Mouse (Mus musculus): Measurements from ENCODE around the gene 1700028K03Rik.

1700028K03Rik gene

DNA sequence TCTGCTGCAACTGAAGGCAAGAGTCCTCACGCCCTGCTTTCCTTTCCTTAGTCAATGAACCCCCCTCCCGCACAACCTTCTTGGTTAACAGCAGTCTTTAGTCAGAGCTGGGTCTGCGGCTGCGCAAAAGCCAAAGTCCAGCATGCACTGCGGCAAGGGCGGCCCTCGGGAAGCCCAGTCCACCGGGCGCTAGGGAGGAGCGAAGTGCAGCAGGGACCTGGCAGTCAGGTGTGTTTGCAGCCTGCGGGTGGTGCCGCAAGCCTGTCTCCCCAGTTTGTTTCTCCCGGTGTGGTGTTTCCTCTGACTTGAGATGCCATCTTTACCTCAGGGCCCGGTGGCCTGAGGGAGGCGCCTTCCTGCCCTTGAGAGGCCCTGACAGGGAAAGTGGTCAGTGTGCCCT is at the start of gene 1700028K03Rik:
TSS of gene 1700028K03Rik (plus strand) at position 129 of the 400 bp plus-strand sequence.
- no peak for DNase-seq (ENCODE audit: low read depth, low spot score)

DNA sequence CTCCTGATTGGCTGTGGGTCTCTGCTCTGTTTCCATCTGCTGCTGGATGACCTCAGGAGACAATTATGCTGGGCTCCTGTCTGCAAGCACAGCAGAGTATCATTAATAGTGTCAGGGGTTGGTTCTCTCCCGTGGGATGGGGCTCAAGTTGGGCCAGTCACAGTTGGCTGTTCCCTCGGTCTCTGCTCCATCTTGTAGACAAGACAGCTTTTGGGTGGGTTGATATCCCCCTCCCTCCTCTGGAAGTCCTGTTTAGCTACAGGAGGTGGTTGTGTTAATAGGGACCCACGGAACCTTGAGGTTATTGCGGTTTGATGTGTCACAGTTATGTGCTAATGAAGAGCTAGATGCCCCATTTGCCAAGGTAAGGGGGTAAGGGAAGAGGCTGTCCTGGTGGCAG is 45.5 kb upstream of the 1700028K03Rik start:
- DNase-seq (ENCODE audit: low read depth, low spot score): no peak

DNA sequence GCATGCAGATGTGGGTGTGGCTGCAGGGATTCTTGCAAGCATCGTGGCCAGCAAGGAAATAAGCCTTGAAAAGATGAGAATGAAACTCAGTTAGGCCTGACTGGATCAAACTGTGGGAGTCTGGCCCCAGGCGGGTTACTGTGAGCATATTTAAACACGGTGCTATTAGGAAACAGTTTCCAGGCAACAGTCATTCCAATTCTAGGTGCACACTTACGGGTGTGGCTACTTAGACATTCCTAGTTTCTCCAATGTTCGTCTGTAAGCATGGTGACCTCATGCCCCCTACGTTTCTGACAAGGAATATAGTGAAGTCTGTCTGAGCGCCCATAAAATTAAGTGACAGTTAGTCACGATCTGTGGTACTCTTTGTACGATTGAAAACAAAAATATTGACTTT is 43.5 kb upstream of the 1700028K03Rik start:
- no peak for DNase-seq (ENCODE audit: low read depth, low spot score)

DNA sequence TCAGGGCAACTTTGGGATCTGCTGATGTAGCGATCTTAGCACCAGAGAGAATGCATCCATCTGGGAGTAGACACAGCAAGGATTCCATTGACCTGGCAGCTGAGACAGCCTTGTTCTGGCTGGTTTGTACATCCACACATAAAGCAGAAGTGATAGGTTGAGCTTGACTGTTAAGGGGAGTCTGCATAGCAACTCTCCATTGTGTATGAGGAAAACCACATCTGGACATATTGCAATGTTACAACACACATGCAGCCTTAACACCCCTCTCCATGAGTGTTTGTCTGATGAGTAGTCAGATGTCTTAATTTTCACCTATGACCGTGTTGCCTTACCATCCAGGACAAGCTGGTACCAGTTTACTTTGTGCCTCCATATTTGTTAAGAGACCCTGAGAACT is 42.0 kb upstream of the 1700028K03Rik start:
- DNase-seq (ENCODE audit: low read depth, low spot score): no peak

DNA sequence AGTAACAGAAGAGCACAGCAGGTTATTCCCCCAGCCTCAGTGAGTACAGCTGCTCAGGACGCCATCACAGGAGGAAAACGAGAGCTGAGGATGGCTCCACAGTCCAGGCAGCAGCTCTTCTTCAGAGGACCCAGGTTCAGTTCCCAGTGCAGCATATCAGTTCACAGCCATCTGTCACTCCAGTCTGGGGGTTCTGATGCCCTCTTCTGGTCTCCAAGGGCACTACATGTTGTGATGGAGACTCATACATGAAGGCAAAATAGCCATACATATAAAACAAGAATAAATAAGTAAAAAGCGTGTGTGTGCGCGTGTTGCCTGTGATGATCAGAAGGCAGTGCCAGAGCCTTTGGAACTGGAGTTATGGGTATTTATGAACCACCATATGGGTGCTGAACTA is 39.8 kb upstream of the 1700028K03Rik start:
- DNase-seq (ENCODE audit: low read depth, low spot score): no peak

DNA sequence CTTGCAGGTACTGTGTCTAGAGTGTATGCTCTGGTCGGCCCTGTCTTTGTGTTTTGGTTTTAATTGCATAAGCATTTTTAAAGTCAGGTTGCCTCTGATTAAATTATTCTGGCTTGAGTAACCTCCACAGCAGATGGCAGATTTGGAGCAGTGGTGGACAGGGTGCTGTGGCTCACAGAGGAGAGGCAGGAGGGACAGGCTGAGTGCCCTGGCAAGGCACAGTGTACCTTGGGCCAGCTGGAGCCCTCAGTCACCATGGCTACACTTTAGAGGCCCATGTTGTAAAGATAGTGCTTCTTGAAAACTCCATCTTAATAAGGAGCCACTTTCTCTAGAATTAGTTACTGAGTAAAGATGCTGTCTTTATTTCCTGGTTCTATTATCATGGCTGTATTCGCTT is 38.5 kb upstream of the 1700028K03Rik start:
- no peak for DNase-seq (ENCODE audit: low read depth, low spot score)

DNA sequence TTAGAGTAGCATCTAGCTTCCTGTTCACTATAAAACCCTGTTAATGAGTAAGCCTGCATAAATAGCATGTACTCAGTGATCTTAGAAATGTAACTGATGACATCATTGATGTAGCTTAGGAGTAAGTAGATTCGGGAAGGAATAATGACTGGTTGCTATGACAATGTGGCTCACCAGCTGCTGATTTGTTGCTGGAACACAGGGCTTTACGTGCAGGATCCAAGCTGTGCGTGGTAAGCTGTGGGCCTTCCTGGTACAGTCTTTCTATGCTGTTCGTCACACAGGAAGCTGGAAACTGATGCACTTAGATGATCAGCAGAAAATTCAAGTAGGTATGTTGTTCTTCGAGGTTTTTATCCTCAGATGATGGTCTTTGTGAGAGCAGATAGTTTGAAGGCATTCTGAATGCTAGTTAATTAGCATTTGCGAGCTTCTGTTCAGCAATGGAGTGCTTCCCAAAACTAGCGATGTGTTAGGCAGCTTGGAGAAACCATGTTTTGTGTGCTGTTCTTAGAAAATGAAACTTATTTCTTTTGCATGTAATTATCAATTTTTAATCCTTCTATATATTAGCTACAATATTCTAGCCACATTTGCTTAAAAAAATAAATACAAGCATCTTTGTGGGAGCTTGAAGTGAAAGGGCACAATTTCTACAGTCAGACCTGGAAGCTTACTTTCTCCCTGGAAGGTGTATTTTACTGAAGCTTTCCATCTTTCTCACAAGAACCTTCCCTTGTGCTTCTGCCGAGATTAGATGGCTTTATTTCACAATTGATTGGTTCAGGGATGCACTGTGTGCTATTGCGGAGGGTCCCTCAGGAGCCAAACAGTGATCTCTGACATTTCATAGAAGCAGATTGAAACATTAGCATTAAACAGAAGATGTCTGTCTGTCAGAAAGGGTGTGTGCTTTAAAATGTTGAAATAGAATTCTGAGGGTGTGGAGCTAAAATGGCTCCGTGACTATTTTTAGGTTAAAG is 36.7 kb upstream of the 1700028K03Rik start:
- DNase-seq (ENCODE audit: low read depth, low spot score): peak; percentile 80

DNA sequence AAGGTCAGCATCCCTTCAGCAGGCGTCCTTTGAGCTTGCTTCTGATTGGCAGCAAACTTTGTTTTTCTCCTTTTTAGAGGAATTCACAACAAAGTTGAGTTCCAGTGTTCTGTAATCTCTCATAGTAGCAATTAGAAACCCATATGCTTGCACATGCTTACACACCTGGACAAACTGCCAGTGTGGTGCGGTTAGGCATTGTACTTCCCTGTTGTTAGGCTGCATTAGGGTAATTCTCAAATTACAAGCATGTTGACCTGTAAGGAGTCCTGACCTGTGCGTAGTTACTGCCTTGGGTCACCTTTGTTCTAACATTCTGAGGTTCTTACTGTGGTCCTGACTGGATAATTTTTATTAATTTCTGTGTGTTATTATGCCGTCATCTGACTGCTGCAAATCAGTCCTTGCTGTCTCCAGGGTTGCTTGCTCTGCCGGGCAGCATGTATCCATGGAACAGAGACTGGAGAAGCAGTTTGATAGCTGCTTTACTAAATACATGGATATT is 35.7 kb upstream of the 1700028K03Rik start:
- DNase-seq (ENCODE audit: low read depth, low spot score): no peak

DNA sequence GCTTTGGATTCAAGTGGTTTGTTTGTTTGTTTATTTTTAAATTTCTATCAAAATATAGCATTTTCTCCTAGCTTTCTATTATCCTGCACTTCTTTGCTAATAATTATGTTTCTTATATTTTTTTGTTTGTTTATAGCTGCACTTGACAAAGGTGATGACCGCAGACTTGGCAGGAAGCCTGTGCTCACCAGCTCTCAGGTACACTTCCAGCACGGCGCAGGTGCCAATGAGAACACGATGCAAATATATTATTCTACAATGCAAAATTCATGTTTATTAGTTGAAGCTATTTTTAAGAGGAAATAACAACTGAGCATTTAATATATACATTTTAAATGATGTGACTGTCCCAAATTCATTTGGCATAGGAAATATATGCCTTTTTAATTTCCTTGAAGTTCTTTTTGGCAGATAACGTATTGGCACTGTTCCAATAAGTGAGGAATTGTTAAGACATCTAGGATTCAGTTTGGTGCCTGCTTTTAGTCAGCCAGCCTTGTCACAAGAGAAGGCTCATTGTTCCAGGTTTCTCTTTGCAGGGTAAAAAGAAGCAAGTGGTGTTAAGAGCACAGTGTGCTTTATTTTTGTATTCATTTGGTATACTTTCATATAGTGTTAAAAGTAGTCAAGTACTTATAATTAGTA is 34.5 kb upstream of the 1700028K03Rik start:
- DNase-seq (ENCODE audit: low read depth, low spot score): no peak

DNA sequence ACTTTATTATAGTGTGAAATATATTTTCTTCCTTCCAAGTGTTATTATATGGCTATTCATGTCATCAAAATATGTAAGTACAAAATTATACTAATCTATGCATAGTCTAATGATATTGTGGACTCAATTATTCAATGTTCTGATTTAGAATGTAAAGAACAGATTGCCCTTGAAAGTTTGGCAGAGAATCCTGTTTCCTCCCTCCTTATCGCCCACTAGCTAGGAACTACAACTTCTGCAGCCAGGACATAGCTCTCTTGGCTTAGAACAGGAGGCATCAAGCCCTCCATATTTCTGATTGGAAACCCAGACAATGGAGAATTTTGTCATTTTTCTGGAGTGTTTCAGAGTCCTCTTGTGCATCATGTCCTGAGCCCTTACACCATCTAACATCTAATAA is 33.8 kb upstream of the 1700028K03Rik start:
- no peak for DNase-seq (ENCODE audit: low read depth, low spot score)

DNA sequence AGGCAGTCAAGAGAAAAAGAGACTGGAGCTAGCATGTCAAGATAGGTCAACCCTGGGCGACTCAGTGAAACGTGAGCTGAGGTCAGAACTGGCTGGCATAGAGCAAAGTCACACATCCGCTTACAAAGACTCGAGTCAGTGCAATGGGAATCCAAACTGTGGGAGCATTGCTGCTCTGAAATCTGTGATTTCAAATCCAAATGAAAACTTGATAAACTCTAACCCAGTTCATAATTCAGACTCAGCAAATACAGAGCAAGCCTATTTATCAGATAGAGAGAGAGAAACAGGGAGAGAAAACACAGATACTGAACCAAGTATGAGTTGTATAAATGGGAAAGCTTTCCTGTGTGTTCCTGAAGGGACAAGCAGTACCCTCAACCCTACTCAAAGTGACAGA is 27.2 kb upstream of the 1700028K03Rik start, which contains the start of gene Gm42669:
TSS of gene Gm42669 (plus strand) at position 301 of the 400 bp plus-strand sequence.
- no peak for DNase-seq (ENCODE audit: low read depth, low spot score)

DNA sequence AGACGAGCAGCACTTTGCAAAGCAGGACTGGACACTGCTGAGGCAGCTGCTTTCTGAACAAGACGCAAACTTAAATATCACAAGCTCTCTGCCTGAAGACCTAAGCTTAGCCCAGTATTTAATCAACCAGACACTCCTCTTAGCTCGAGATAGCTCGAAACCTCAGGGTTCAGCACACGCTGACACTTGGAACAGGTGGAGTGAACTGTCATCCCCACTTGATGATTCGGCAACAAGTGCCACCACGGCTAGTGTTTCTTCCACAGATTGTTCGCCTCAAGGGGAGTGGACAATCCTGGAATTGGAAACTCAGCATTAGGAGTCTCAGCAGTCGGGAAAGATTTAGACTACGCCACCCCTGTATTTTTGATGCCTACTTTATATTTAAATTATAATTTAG is 24.0 kb upstream of the 1700028K03Rik start:
- DNase-seq (ENCODE audit: low read depth, low spot score): no peak

DNA sequence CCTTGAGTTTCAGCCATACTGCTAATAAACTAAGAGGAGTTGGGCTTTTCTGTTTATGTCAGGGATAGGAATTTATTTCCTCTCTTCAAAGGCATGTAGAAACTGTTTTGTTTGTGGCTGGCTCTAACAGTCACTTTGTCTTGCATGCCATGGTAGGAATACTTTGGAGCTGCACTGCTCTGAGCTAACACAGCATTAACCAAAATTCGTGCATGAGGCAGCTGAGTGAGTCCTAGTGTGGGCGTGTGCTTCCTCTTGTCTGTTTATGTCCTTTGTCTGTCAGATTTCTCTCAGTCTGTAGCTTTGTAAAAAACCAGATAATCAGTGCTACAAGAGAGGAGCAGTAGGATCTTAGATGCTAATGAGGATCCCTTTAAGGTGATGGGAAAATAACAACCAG is 23.2 kb upstream of the 1700028K03Rik start:
- DNase-seq (ENCODE audit: low read depth, low spot score): no peak

DNA sequence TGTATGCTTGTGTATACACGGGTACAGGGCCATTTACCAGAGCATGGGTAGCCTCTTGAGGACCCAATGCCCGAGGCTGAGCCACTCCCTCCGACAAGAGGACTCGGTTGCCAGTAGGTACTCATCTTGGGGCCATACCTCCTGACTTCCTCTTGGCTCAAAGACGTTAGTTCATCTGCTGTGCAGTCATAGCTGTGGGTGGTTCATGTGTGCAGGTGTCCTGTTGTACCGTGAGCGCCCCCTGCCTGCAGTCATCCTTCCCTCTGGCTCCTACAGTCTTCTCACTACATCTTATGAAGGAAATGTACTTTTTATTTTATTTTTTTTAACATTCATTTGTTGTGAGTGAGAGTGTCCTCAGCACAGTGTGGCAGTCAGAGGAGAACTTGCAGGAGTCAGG is 20.9 kb upstream of the 1700028K03Rik start:
- DNase-seq (ENCODE audit: low read depth, low spot score): peak; percentile 81

DNA sequence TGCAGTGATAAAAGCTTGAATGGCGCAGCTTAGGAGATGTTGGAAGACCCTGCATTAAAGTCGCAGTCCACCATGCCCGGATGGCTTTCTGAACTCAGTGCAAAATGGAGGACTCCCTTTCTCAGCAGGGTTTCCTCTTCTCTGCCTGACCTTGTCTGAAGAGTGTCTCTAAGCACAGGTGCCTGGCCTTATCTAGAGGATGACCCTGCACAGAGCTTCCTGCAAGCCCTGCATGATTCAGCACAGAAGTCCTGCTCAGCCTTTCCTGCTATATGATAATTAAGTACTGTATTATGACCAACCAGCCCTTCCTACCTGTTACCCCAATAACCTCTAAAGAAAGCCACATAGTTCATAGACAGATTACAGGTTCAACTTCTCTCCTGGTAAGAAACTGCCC is 19.1 kb upstream of the 1700028K03Rik start:
- no peak for DNase-seq (ENCODE audit: low read depth, low spot score)

DNA sequence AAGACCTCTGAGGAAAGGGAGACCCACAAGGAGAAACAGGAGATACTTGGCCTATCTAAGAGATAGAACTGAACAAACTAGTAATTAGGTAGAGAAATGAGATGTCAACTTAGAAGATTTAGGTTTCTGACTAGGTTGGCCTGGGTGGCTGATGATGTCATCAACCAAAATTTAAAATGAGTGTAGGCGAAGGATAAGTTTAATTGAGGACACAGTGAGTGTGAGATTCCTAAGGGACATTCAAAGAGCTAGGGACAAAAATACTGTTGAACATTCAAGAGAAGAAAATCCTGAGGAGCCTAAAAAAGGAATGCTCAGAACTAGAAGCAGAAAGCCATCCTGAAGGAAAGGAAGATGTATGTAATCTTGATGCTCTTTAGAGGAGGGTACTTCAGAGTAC is 18.4 kb upstream of the 1700028K03Rik start:
- DNase-seq (ENCODE audit: low read depth, low spot score): no peak

DNA sequence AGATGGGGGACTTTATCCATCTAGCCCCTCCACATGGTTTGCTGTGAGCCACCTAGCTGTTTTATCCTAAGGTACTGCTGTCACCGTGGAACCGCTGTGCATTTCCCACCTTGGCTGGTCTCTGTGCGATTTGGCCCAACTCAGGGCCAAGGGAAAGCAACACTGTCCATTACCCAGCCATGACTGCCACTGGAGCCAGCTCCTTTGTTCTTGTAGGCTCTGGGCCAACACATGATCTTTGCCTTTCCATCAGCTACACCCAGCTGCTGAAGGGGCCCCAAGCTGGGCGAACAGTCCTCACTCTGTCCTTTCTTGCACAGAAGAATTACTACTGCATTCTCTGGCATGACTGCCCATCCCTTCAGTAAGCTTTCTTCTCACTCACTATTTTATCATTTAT is 15.9 kb upstream of the 1700028K03Rik start:
- no peak for DNase-seq (ENCODE audit: low read depth, low spot score)

DNA sequence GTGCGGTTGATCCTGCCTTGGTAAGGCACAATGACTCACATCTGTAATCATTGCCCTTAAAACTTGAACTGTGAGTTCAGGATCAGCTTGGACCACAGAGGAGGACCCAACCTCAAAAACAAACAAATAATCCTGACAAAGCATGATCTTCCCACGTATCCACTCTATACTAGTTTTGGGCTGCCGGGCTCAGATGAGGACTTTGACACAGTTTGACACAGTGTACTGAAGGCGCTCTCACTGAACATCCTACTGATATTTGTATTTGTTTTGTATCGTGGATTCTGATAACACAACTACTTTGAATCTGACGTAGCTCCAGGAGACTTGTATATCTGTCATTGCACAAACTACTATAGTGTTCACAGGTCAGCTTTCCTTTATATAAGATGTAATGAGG is 13.1 kb upstream of the 1700028K03Rik start:
- DNase-seq (ENCODE audit: low read depth, low spot score): no peak

DNA sequence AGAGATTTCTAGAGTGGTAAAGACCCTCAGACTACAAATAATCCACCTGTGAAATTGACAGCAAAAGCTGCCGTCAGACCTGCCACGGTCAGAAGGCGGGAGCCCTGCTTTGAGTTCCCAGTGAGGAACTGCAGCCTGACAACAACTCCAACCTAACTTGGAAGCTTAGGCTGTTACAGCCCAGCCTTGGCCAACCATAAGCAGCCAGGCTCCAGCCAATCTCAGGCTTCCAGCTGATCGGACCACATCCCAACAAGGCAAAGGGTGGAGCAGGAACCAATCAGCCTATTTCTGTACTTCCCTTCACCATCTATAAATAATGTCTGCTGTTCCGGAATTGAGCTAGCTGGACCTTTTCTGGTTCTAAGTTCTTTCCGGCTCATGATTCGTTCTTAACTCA is 12.6 kb upstream of the 1700028K03Rik start:
- DNase-seq (ENCODE audit: low read depth, low spot score): no peak

DNA sequence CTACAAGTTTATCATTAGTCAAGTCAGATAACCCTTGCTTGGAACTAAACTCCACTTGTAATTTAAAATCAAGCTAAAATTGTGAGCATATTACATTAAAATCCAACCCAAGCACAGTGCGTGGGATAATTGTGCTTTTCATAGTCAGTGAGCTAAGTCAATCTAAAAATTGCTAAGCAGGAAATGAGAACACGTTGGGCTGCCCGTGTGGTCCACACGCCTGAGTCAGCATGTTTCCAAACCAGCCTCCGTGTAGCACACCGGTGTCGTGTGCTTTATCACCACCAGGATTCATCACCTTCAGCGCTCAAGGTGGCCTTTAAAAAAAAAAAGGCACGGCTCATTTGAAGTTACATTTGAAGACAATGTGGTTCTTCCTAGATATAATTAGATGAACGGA is 10.2 kb upstream of the 1700028K03Rik start:
- peak; percentile 53 for DNase-seq (ENCODE audit: low read depth, low spot score)

DNA sequence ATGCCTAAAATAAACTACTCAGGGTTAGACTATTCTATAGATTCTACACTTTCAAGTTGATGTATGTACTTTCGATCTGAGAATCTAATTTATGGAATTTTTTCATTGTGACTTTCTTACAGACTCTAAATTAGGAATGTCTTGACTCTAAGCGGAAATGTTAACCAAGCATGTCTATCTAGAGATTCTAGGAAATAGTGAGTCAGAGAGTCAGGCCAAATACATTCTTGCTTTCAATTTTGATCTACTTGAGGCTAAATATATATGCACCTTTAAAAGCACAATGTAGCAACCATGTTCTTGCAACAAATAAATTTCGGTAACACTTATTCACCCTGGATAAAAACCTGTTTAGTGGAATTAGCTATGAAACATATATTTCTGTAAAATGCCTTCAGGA is 5.7 kb upstream of the 1700028K03Rik start:
- no peak for DNase-seq (ENCODE audit: low read depth, low spot score)

DNA sequence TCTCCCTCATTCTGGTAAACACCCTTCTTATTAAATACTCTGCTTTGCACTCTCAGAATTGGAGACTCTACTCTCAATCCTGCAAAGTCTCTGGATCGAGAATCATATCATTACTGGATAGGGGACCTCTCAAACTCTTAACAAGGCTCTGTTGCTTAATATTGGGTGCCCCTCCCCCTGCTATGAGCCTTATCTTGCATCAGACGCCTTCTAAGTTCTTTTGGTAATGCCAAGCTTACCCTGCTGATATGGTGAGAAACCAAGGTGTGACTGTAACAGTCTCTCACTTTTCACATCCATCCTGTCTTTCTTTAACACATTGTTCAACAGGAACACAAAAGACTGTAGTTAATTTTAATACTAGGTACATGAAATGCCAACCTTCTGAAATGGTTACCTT is 919 bp upstream of the 1700028K03Rik start:
- DNase-seq (ENCODE audit: low read depth, low spot score): no peak

DNA sequence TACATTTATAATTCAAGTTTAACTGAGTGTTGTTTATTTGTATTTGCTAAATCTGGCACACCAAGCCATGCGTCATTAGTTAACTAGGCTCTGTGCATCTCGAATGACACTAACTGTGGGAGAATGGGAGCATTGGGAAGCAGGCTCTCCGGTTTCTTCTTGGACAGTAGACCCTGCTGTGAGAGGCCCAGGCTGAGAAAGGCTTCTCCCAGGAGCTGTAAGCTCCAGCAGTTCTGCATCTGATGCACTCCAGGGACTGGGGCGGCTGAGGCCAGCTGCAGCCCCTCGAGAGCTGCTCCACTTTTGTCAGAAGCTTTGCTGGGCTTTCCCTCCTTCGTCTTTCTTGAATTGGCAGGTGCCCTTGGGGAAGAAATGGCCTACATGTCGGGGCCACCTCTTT is 7.2 kb downstream of the 1700028K03Rik start:
- no peak for DNase-seq (ENCODE audit: low read depth, low spot score)
